Comparison of ENCODE assay signal across 28 mouse cellular contexts in genomic region chr6:86149001-86149400, GRCm38 (mm10). TPM values are rescaled to one million over a fixed set of nuclear protein-coding genes. Genes with fewer than 3 reads are reported as not detected.
DNase-seq lines count a peak whose midpoint lies in the region; ATAC-seq and TF ChIP-seq lines count a peak whose summit lies in the region.
"Had no signal": no experiment of that assay in that cellular context is flagged by ENCODE, and none has a peak within 500 bp of the region (broad histone marks: within the 10 kb centered on the region; RNA-seq: fewer than 3 reads in every experiment).

No protein-coding gene starts in this region.

- POLR2A ChIA-PET in Patski (lab: Charles Lee), result no interaction called here

- H3K4me2 ChIP-seq in forebrain, embryonic 11.5 days (ENCODE audit: low read depth, low read length, severe bottlenecking), result no peak overlapping the region
- H3K4me2 ChIP-seq in forebrain, embryonic 16.5 days (ENCODE audit: low read length), result no peak overlapping the region
- H3K4me2 ChIP-seq in intestine, embryonic 14.5 days (ENCODE audit: low read length), result no peak overlapping the region
- no peak overlapping the region for H3K4me2 ChIP-seq in intestine, embryonic 15.5 days (replicated peaks)
- no peak overlapping the region for H3K4me2 ChIP-seq in liver, embryonic 12.5 days
- H3K4me2 ChIP-seq: embryonic facial prominence, embryonic 13.5 days; forebrain, embryonic 13.5 days; heart, embryonic 12.5 days; heart, embryonic 15.5 days; hindbrain, embryonic 12.5 days; hindbrain, embryonic 15.5 days had no signal

- no peak overlapping the region for H3K27ac ChIP-seq in forebrain, embryonic 11.5 days (ENCODE audit: low read depth, low read length)
- no peak overlapping the region for H3K27ac ChIP-seq in forebrain, embryonic 16.5 days (ENCODE audit: low read length)
- H3K27ac ChIP-seq in intestine, embryonic 14.5 days (ENCODE audit: low read depth), result no peak overlapping the region
- no peak overlapping the region for H3K27ac ChIP-seq in intestine, embryonic 15.5 days
- H3K27ac ChIP-seq in liver, embryonic 12.5 days, result no peak overlapping the region
- H3K27ac ChIP-seq: embryonic facial prominence, embryonic 13.5 days; forebrain, embryonic 13.5 days; heart, embryonic 15.5 days; hindbrain, embryonic 12.5 days; hindbrain, embryonic 15.5 days had no signal

- H3K9me3 ChIP-seq in forebrain, embryonic 11.5 days (ENCODE audit: control insufficient read depth, low read length), result no peaks in the 10 kb centered on the region
- H3K9me3 ChIP-seq in forebrain, embryonic 16.5 days (ENCODE audit: control insufficient read depth, low read length), result no peaks in the 10 kb centered on the region
- H3K9me3 ChIP-seq in intestine, embryonic 14.5 days (ENCODE audit: control insufficient read depth, low read length), result no peaks in the 10 kb centered on the region
- no peaks in the 10 kb centered on the region for H3K9me3 ChIP-seq in intestine, embryonic 15.5 days
- no peaks in the 10 kb centered on the region for H3K9me3 ChIP-seq in liver, embryonic 12.5 days (replicated peaks)
- H3K9me3 ChIP-seq: heart, embryonic 12.5 days; heart, embryonic 15.5 days; hindbrain, embryonic 12.5 days; hindbrain, embryonic 15.5 days had no signal

- CTCF ChIA-PET in Patski (lab: Charles Lee), result interaction anchor here (1.7 kb wide), 1 partner anchor 10 kb away, joined by 3 read pairs; no protein-coding TSS in a partner anchor

- no peak for ATAC-seq in forebrain, embryonic 11.5 days (replicated peaks; ENCODE audit: low FRiP score)
- ATAC-seq in forebrain, embryonic 16.5 days, result no peak
- ATAC-seq in intestine, embryonic 14.5 days (replicated peaks; ENCODE audit: low FRiP score, low TSS enrichment, low read depth), result no peak
- no peak for ATAC-seq in intestine, embryonic 15.5 days
- peak; percentile 57 for ATAC-seq in Patski
- ATAC-seq in liver, embryonic 12.5 days, result no peak
- ATAC-seq: CD4-positive, CD25-positive, alpha-beta regulatory T cell, adult 4 months; forebrain, embryonic 13.5 days; forebrain, postnatal 0 days; intestine, embryonic 16.5 days had no signal

- TF ChIP-seq CTCF in Patski (IDR thresholded peaks at IDR 0.05), result no peak

- no peak overlapping the region for H3K9ac ChIP-seq in forebrain, embryonic 11.5 days (ENCODE audit: low read length)
- H3K9ac ChIP-seq in forebrain, embryonic 16.5 days (replicated peaks; ENCODE audit: low read depth, low read length), result no peak overlapping the region
- H3K9ac ChIP-seq in intestine, embryonic 14.5 days (ENCODE audit: low read length), result no peak overlapping the region
- H3K9ac ChIP-seq in intestine, embryonic 15.5 days, result no peak overlapping the region
- no peak overlapping the region for H3K9ac ChIP-seq in liver, embryonic 12.5 days
- H3K9ac ChIP-seq: embryonic facial prominence, embryonic 13.5 days; forebrain, embryonic 13.5 days; forebrain, postnatal 0 days; heart, embryonic 12.5 days; heart, embryonic 15.5 days; hindbrain, embryonic 12.5 days; hindbrain, embryonic 15.5 days had no signal

- in situ Hi-C loops in Patski (cut with MboI; ENCODE audit: low pct_unique_long_range_greater_than_20kb), result no loop called here

- no peaks in the 10 kb centered on the region for H3K27me3 ChIP-seq in forebrain, embryonic 11.5 days (ENCODE audit: control insufficient read depth, insufficient read depth, low read length)
- no peaks in the 10 kb centered on the region for H3K27me3 ChIP-seq in forebrain, embryonic 16.5 days (replicated peaks; ENCODE audit: control insufficient read depth, insufficient read depth, low read length)
- H3K27me3 ChIP-seq in intestine, embryonic 14.5 days (replicated peaks; ENCODE audit: control insufficient read depth, insufficient read depth, low read length), result no peaks in the 10 kb centered on the region
- no peaks in the 10 kb centered on the region for H3K27me3 ChIP-seq in intestine, embryonic 15.5 days (replicated peaks)
- H3K27me3 ChIP-seq in Patski, result no peaks in the 10 kb centered on the region
- H3K27me3 ChIP-seq in liver, embryonic 12.5 days (replicated peaks), result no peaks in the 10 kb centered on the region; the same call in 1 of the 2 replicates
- H3K27me3 ChIP-seq: embryonic facial prominence, embryonic 13.5 days; forebrain, embryonic 13.5 days; heart, embryonic 12.5 days; heart, embryonic 15.5 days; hindbrain, embryonic 12.5 days; hindbrain, embryonic 15.5 days had no signal

- peak; percentile 46 for DNase-seq in forebrain, embryonic 11.5 days (ENCODE audit: low spot score)
- peak; percentile 35 for DNase-seq in intestine, embryonic 14.5 days (ENCODE audit: low spot score)
- no peak for DNase-seq in Patski (ENCODE audit: low read depth, low spot score)
- DNase-seq in gastrocnemius, postnatal 10 days, result no peak
- DNase-seq in testis, postnatal 10 days (ENCODE audit: low spot score), result no peak
- DNase-seq: adrenal gland, adult 2 months; adrenal gland, postnatal 14 days; cerebellum, adult 11 months; cerebellum, adult 2 months; cerebellum, adult 9-11 months; cerebellum, postnatal 25 days; forebrain, postnatal 0 days; gastrocnemius, postnatal 36 days; kidney, adult 18-20 months had no signal

- no peak overlapping the region for H3K4me3 ChIP-seq in forebrain, embryonic 11.5 days (ENCODE audit: low read depth, low read length)
- no peak overlapping the region for H3K4me3 ChIP-seq in forebrain, embryonic 16.5 days (replicated peaks; ENCODE audit: low read length)
- H3K4me3 ChIP-seq in intestine, embryonic 14.5 days (ENCODE audit: low read depth, low read length), result no peak overlapping the region
- no peak overlapping the region for H3K4me3 ChIP-seq in intestine, embryonic 15.5 days (replicated peaks)
- H3K4me3 ChIP-seq in liver, embryonic 12.5 days, result no peak overlapping the region
- H3K4me3 ChIP-seq: embryonic facial prominence, embryonic 13.5 days; erythroblast, embryonic 14.5 days; forebrain, embryonic 13.5 days; heart, embryonic 12.5 days; heart, embryonic 15.5 days; hindbrain, embryonic 12.5 days; hindbrain, embryonic 15.5 days had no signal

- WGBS in forebrain, embryonic 11.5 days, result 64% methylated on average over 4 of the region's 4 CpGs
- WGBS in forebrain, embryonic 16.5 days, result 58% methylated on average over 4 of the region's 4 CpGs
- WGBS in intestine, embryonic 14.5 days, result 37% methylated on average over 4 of the region's 4 CpGs
- WGBS in intestine, embryonic 15.5 days, result 26% methylated on average over 4 of the region's 4 CpGs
- WGBS in liver, embryonic 12.5 days (ENCODE audit: insufficient replicate concordance), result 19% methylated on average over 4 of the region's 4 CpGs

- no peaks in the 10 kb centered on the region for H3K4me1 ChIP-seq in forebrain, embryonic 11.5 days (replicated peaks; ENCODE audit: control insufficient read depth, insufficient read depth, low read length)
- no peaks in the 10 kb centered on the region for H3K4me1 ChIP-seq in forebrain, embryonic 16.5 days (replicated peaks; ENCODE audit: control insufficient read depth, insufficient read depth, low read length)
- H3K4me1 ChIP-seq in intestine, embryonic 14.5 days (replicated peaks; ENCODE audit: control insufficient read depth, insufficient read depth, low read length), result no peaks in the 10 kb centered on the region
- H3K4me1 ChIP-seq in intestine, embryonic 15.5 days (replicated peaks), result no peaks in the 10 kb centered on the region
- peaks cover 7% of the 10 kb centered on the region for H3K4me1 ChIP-seq in liver, embryonic 12.5 days
- H3K4me1 ChIP-seq: embryonic facial prominence, embryonic 13.5 days; forebrain, embryonic 13.5 days; heart, embryonic 12.5 days; heart, embryonic 15.5 days; hindbrain, embryonic 12.5 days; hindbrain, embryonic 15.5 days had no signal

- no peaks in the 10 kb centered on the region for H3K36me3 ChIP-seq in forebrain, embryonic 11.5 days (ENCODE audit: control insufficient read depth, insufficient read depth, low read length)
- no peaks in the 10 kb centered on the region for H3K36me3 ChIP-seq in forebrain, embryonic 16.5 days (ENCODE audit: control insufficient read depth, insufficient read depth)
- no peaks in the 10 kb centered on the region for H3K36me3 ChIP-seq in intestine, embryonic 14.5 days (ENCODE audit: control insufficient read depth, insufficient read depth, low read length)
- no peaks in the 10 kb centered on the region for H3K36me3 ChIP-seq in intestine, embryonic 15.5 days
- no peaks in the 10 kb centered on the region for H3K36me3 ChIP-seq in liver, embryonic 12.5 days
- H3K36me3 ChIP-seq: embryonic facial prominence, embryonic 13.5 days; heart, embryonic 12.5 days; heart, embryonic 15.5 days; hindbrain, embryonic 12.5 days; hindbrain, embryonic 15.5 days had no signal

RNA-seq across cellular contexts. Expression of gene Tgfa, which starts 46.0 kb away (rescaled TPM):
- polyA plus RNA-seq in forebrain, embryonic 11.5 days (2014; fragmentation: Nextera tagmentation; extraction: Ambion mirVana), result 1.7 and 1.9 TPM in 2 replicates
- 14.6 and 19.7 TPM in 2 replicates for polyA plus RNA-seq in forebrain, embryonic 16.5 days (2015; fragmentation: Nextera tagmentation; extraction: Ambion mirVana)
- polyA plus RNA-seq in intestine, embryonic 14.5 days (2014; fragmentation: Nextera tagmentation; extraction: Ambion mirVana), result 6.8 and 7.3 TPM in 2 replicates
- polyA plus RNA-seq in intestine, embryonic 15.5 days (2015; fragmentation: Nextera tagmentation; extraction: Ambion mirVana), result 6.3 and 6.5 TPM in 2 replicates
- polyA plus RNA-seq in Patski (2021), result 3.1 TPM
- 1.4 and 2.1 TPM in 2 replicates for polyA plus RNA-seq in liver, embryonic 12.5 days (2016; fragmentation: Nextera tagmentation; extraction: Ambion mirVana)
- total RNA-seq in gastrocnemius, postnatal 10 days (2021), result under 1 TPM; 0.35 to 0.75 TPM
- total RNA-seq: common myeloid progenitor, adult 5-6 weeks; granulocyte monocyte progenitor cell, adult 5-6 weeks had no signal
- polyA plus RNA-seq: erythroblast, embryonic 14.5 days had no signal

Comparison
In these comparisons a context has a peak if more than half of its experiments do, and no peak if none do; other contexts are left out.
1. DNase-seq: peak in forebrain, embryonic 11.5 days (single experiment) and intestine, embryonic 14.5 days (single experiment); none in Patski (single experiment), gastrocnemius, postnatal 10 days (single experiment) and testis, postnatal 10 days (single experiment).